Mouse (Mus musculus): ENCODE measurements at regions not wholly inside any gene's neighbourhood (a gene's known extent, or its start where the extent isn't known, plus 50 kb on each side); places are given as distances from the start of the nearest gene placed in this dataset.

DNA sequence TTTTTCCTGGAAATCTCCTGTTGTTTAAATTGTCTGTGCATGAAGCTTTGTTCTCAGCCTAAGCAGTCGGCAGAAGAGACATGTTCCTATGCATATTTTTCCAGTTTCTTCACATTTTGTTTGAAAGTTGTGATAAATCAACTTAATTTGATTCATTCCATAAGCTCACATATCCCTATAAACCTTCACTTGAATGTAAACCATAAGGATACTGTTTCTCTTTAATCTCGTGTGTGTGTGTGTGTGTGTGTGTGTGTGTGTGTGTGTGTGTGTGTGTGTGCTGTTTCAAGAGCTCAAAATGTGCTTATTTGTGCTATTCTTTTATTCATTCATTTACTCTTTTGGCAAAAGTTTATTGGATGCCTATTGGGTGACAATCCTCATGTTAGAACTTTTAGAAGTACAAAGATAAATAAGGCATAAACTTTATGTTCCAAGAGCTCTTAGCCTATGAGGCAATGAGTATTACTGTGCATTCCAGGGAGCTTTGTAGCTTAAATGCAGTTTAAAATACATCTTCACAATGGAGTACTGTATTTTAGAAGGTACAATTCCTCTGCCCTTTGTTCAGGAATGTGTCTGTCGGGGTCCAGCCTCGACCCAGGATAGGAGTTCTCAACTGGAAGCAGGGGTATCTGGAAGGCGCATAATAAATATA, 229.4 kb upstream of the Dcbld2 start:
- TF ChIP-seq POLR2A (IDR thresholded peaks at IDR 0.05; ENCODE audit: low read depth, low read length), result no peak
- TF ChIP-seq CTCF (IDR thresholded peaks at IDR 0.05; ENCODE audit: borderline replicate concordance, insufficient read depth, low read length), result no peak

Measured in embryonic fibroblast, embryonic 13.5 days (primary cell).